ENCODE assay signal across 7 mouse cellular contexts in the genomic region with DNA sequence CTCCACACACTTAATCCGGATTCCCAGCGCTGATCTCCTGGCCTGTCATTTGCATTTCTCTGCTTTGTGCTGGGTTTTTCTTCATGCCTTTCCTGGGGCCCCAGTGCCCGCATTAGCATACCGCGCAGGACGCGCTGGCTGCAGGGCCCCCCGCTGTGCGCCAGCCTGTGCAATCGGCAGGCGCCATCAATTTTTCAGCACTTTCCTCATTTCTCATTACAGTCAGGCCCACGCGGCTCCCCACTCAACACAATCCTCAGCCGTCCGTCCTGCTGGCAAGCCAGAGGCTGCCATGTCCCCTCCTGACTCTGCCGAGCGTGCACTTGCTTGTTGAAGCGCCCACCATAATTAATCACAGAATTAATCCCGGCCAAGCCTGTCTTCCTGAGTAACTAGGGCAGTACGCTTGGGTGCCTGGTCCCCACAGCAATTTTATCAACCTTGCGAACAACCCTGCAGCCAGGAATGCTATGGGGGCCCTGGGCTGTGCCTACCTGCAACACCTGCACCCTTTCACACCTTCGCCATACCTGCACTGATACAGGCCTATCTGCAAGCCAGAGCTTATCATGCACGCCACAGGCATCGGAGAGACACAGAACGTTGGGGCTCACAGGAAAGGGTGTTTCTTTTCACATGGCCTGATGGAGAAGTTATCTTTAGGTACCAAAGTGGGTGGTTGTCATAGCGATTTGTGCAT. TPM values are rescaled to one million over a fixed set of nuclear protein-coding genes. Genes with fewer than 3 reads are reported as not detected.
A peak's percentile ranks its signal among the peaks of the same experiment; 100 is the strongest.
DNase-seq lines count a peak whose midpoint lies in the region; ATAC-seq and TF ChIP-seq lines count a peak whose summit lies in the region.

No protein-coding gene starts in this region.

- H3K4me1 ChIP-seq in E14TG2a.4 (replicated peaks; ENCODE audit: low read depth, low read length), result peaks cover 19% of the 10 kb centered on the region
- peaks cover 0 to 7% of the 10 kb centered on the region in 2 experiments; a peak in 2 of 4 replicates for H3K4me1 ChIP-seq in ES-E14 (ENCODE audit: control insufficient read depth in 2 of 2, insufficient read depth in 2 of 2, low read length in 2 of 2, poor library complexity in 1 of 2)
- H3K4me1 ChIP-seq in embryonic facial prominence, embryonic 13.5 days, result peaks cover 16% of the 10 kb centered on the region
- peaks cover 15% of the 10 kb centered on the region for H3K4me1 ChIP-seq in neural tube, embryonic 11.5 days (ENCODE audit: control insufficient read depth, insufficient read depth, low read length)

- in situ Hi-C loops in ES-E14 (cut with MboI; ENCODE audit: low sequenced_read_pairs in 2 of 2, unreplicated experiment in 2 of 2), result no loop called here

- peak; percentile 44 for DNase-seq in ES-E14 (ENCODE audit: low read depth, low spot score)
- DNase-seq in layer of hippocampus, postnatal 10 days (ENCODE audit: low spot score in 2 of 2), result peak; percentile 51 to 68
- peak; percentile 90 for DNase-seq in neural tube, embryonic 11.5 days (ENCODE audit: low spot score)
- no peak for DNase-seq in thymus, postnatal 0 days (ENCODE audit: low spot score)
- no peak for DNase-seq in spleen, postnatal 14 days (ENCODE audit: low spot score in 2 of 2)

- 7% methylated on average over 26 of the region's 26 CpGs for WGBS in embryonic facial prominence, embryonic 13.5 days
- WGBS in neural tube, embryonic 11.5 days, result 8% methylated on average over 26 of the region's 26 CpGs

- no peak overlapping the region for H3K27ac ChIP-seq in ES-E14 (ENCODE audit: insufficient read depth, low read depth, low read length, poor library complexity, severe bottlenecking)
- H3K27ac ChIP-seq in embryonic facial prominence, embryonic 13.5 days, result peak overlapping the region; percentile 58; the same call in 1 of the 2 replicates
- peak overlapping the region; percentile 62 for H3K27ac ChIP-seq in neural tube, embryonic 11.5 days (ENCODE audit: low read depth, low read length)

- H3K9me3 ChIP-seq in E14TG2a.4 (ENCODE audit: low read length) (peaks cover 18% of the 10 kb centered on the region), ES-E14 (ENCODE audit: control insufficient read depth, insufficient read depth, low read depth, low read length) (no peaks in the 10 kb centered on the region)
- peaks cover 17% of the 10 kb centered on the region for H3K9me3 ChIP-seq in embryonic facial prominence, embryonic 13.5 days
- peaks cover 8% of the 10 kb centered on the region; the same call in 1 of the 2 replicates for H3K9me3 ChIP-seq in neural tube, embryonic 11.5 days (ENCODE audit: control insufficient read depth, low read length)

- H3K4me3 ChIP-seq in E14TG2a.4 (replicated peaks; ENCODE audit: low read length) (peak overlapping the region; percentile 53; the same call in 1 of the 2 replicates), ES-E14 (ENCODE audit: insufficient read depth in 1 of 2, low read depth in 1 of 2, low read length in 2 of 2, poor library complexity in 1 of 2, severe bottlenecking in 1 of 2) (no peak overlapping the region)
- peak overlapping the region; percentile 31 for H3K4me3 ChIP-seq in embryonic facial prominence, embryonic 13.5 days
- peak overlapping the region; percentile 12; the same call in 1 of the 2 replicates for H3K4me3 ChIP-seq in neural tube, embryonic 11.5 days (ENCODE audit: low read depth, low read length)

- H3K4me2 ChIP-seq in embryonic facial prominence, embryonic 13.5 days, result peak overlapping the region; percentile 61
- peak overlapping the region; percentile 33 for H3K4me2 ChIP-seq in neural tube, embryonic 11.5 days (ENCODE audit: low read depth)

- TF ChIP-seq CTCF in E14TG2a.4 (conservative IDR thresholded peaks at IDR 0.05; ENCODE audit: low read length), result no peak

- no peak overlapping the region for H3K9ac ChIP-seq in ES-E14 (ENCODE audit: insufficient read depth, low read depth, low read length, poor library complexity, severe bottlenecking)
- H3K9ac ChIP-seq in embryonic facial prominence, embryonic 13.5 days, result peak overlapping the region; percentile 57
- peak overlapping the region; percentile 55 for H3K9ac ChIP-seq in neural tube, embryonic 11.5 days (ENCODE audit: low read length)

- peaks cover 17% of the 10 kb centered on the region for H3K27me3 ChIP-seq in E14TG2a.4 (ENCODE audit: insufficient read depth, low read length)
- H3K27me3 ChIP-seq in embryonic facial prominence, embryonic 13.5 days, result no peaks in the 10 kb centered on the region
- H3K27me3 ChIP-seq in neural tube, embryonic 11.5 days (ENCODE audit: control insufficient read depth, insufficient read depth, low read length), result no peaks in the 10 kb centered on the region

- ATAC-seq in embryonic facial prominence, embryonic 13.5 days (ENCODE audit: insufficient number of reproducible peaks, insufficient read depth, low FRiP score, low TSS enrichment, low read depth), result no peak
- ATAC-seq in neural tube, embryonic 11.5 days (ENCODE audit: insufficient read depth, low FRiP score, low TSS enrichment), result peak; percentile 90

- H3K36me3 ChIP-seq in E14TG2a.4 (ENCODE audit: insufficient read depth, low read length) (no peaks in the 10 kb centered on the region), ES-E14 (ENCODE audit: control insufficient read depth, insufficient read depth, low read length, poor library complexity, severe bottlenecking) (no peaks in the 10 kb centered on the region)
- H3K36me3 ChIP-seq in embryonic facial prominence, embryonic 13.5 days, result no peaks in the 10 kb centered on the region
- no peaks in the 10 kb centered on the region for H3K36me3 ChIP-seq in neural tube, embryonic 11.5 days (ENCODE audit: control insufficient read depth, insufficient read depth, low read length)

TF ChIP-seq in ES-E14, 5 proteins besides CTCF, POLR2A, EP300 and RAD21:
- TF ChIP-seq HCFC1 (IDR thresholded peaks at IDR 0.05; ENCODE audit: borderline replicate concordance, insufficient read depth, low read length), result no peak
- TF ChIP-seq CHD2 (IDR thresholded peaks at IDR 0.05; ENCODE audit: low read depth, low read length), result no peak
- no peak for TF ChIP-seq ZC3H11A (IDR thresholded peaks at IDR 0.05; ENCODE audit: borderline replicate concordance, low read depth, low read length)
- TF ChIP-seq MAFK (IDR thresholded peaks at IDR 0.05; ENCODE audit: insufficient read depth, low read depth, low read length), result no peak
- TF ChIP-seq ZNF384 (IDR thresholded peaks at IDR 0.05; ENCODE audit: low read depth, low read length), result no peak
TF ChIP-seq in ES-E14: peak in this region for 0.

RNA-seq across cellular contexts. Expression of a gene that starts 48.6 kb away (rescaled TPM):
- 1,425 and 1,546 TPM in 2 replicates for total RNA-seq in ES-E14 (2012; rRNA removed)
- 771 and 950 TPM in 2 replicates for polyA plus RNA-seq in embryonic facial prominence, embryonic 13.5 days (2015; fragmentation: Nextera tagmentation; extraction: Ambion mirVana)
- total RNA-seq in layer of hippocampus, postnatal 10 days (2021), result 100 to 1,000 TPM; 340 to 352 TPM
- 750 and 805 TPM in 2 replicates for polyA plus RNA-seq in neural tube, embryonic 11.5 days (2014; fragmentation: Nextera tagmentation; extraction: Ambion mirVana)
- polyA plus RNA-seq in thymus, postnatal 0 days (2015; fragmentation: Nextera tagmentation; extraction: Ambion mirVana), result 877 and 894 TPM in 2 replicates

Comparison
In these comparisons a context has a peak if more than half of its experiments do, and no peak if none do; other contexts are left out.
1. H3K4me3 ChIP-seq: peak in E14TG2a.4 (single experiment), embryonic facial prominence, embryonic 13.5 days (single experiment) and neural tube, embryonic 11.5 days (single experiment); none in ES-E14 (0 of 2).
2. DNase-seq: peak in ES-E14 (single experiment), layer of hippocampus, postnatal 10 days (2 of 2) and neural tube, embryonic 11.5 days (single experiment); none in thymus, postnatal 0 days (single experiment) and spleen, postnatal 14 days (0 of 2).